Mouse (Mus musculus): ENCODE data around the gene Adh1. TPM values are rescaled to one million over a fixed set of nuclear protein-coding genes. Genes with fewer than 3 reads are reported as not detected.
A peak's percentile ranks its signal among the peaks of the same experiment; 100 is the strongest.

Gene Adh1
- polyA plus RNA-seq, 1 experiment from 2014 or later: 6.5 TPM

- H3K27me3 ChIP-seq (ENCODE audit: control insufficient read depth, insufficient read depth, low read length): no peaks in the 10 kb centered on the region
- 45% methylated on average over 8 of the region's 8 CpGs for WGBS
- H3K4me1 ChIP-seq (ENCODE audit: control insufficient read depth in 2 of 2, insufficient read depth in 2 of 2, low read length in 2 of 2): peaks cover 7 to 10% of the 10 kb centered on the region in 2 experiments; a peak in 3 of 4 replicates
- no peak overlapping the region for H3K27ac ChIP-seq (replicated peaks in 1 of 2; ENCODE audit: control insufficient read depth in 1 of 2, insufficient read depth in 1 of 2, low read depth in 2 of 2, low read length in 2 of 2)
- no peak overlapping the region for H3K4me3 ChIP-seq (ENCODE audit: control insufficient read depth in 1 of 2, insufficient read depth in 1 of 2, low read depth in 1 of 2, low read length in 2 of 2)
- H3K4me2 ChIP-seq (ENCODE audit: low read length): peak overlapping the region; percentile 12; the same call in 1 of the 2 replicates
- H3K36me3 ChIP-seq (ENCODE audit: control insufficient read depth, insufficient read depth, low read length): no peaks in the 10 kb centered on the region
- ATAC-seq (ENCODE audit: insufficient number of reproducible peaks, insufficient read depth, low FRiP score, low read depth): no peak
- no peak overlapping the region for H3K9ac ChIP-seq (ENCODE audit: low read length)
- no peaks in the 10 kb centered on the region for H3K9me3 ChIP-seq (ENCODE audit: control insufficient read depth, low read length)
Observed at GRCm38 (mm10) chr3:138306290-138306683, 45.5 kb downstream of the Adh1 start.

- ATAC-seq (ENCODE audit: insufficient number of reproducible peaks, insufficient read depth, low FRiP score, low read depth): no peak
- Histone ChIP-seq H3K4me3 (ENCODE audit: control insufficient read depth in 1 of 2, insufficient read depth in 1 of 2, low read depth in 1 of 2, low read length in 2 of 2) (no peak overlapping the region), H3K9me3 (ENCODE audit: control insufficient read depth, low read length) (no peaks in the 10 kb centered on the region), H3K27me3 (ENCODE audit: control insufficient read depth, insufficient read depth, low read length) (no peaks in the 10 kb centered on the region), H3K4me1 (ENCODE audit: control insufficient read depth in 2 of 2, insufficient read depth in 2 of 2, low read length in 2 of 2) (no peaks in the 10 kb centered on the region), H3K36me3 (ENCODE audit: control insufficient read depth, insufficient read depth, low read length) (no peaks in the 10 kb centered on the region), H3K27ac (replicated peaks in 1 of 2; ENCODE audit: control insufficient read depth in 1 of 2, insufficient read depth in 1 of 2, low read depth in 2 of 2, low read length in 2 of 2) (no peak overlapping the region), H3K9ac (ENCODE audit: low read length) (no peak overlapping the region), H3K4me2 (ENCODE audit: low read length) (no peak overlapping the region)
- WGBS: 86% methylated on average over 8 of the region's 8 CpGs
Observed at GRCm38 (mm10) chr3:138309910-138310309, 49.1 kb downstream of the Adh1 start.

GRCm38 (mm10) chr3:138311015-138311414, 50.2 kb downstream of the Adh1 start:
- 86% methylated on average over 6 of the region's 6 CpGs for WGBS
- Histone ChIP-seq H3K4me1 (ENCODE audit: control insufficient read depth in 2 of 2, insufficient read depth in 2 of 2, low read length in 2 of 2) (no peaks in the 10 kb centered on the region), H3K27ac (replicated peaks in 1 of 2; ENCODE audit: control insufficient read depth in 1 of 2, insufficient read depth in 1 of 2, low read depth in 2 of 2, low read length in 2 of 2) (no peak overlapping the region), H3K4me3 (ENCODE audit: control insufficient read depth in 1 of 2, insufficient read depth in 1 of 2, low read depth in 1 of 2, low read length in 2 of 2) (no peak overlapping the region), H3K36me3 (ENCODE audit: control insufficient read depth, insufficient read depth, low read length) (no peaks in the 10 kb centered on the region), H3K4me2 (ENCODE audit: low read length) (no peak overlapping the region), H3K27me3 (ENCODE audit: control insufficient read depth, insufficient read depth, low read length) (no peaks in the 10 kb centered on the region), H3K9me3 (ENCODE audit: control insufficient read depth, low read length) (no peaks in the 10 kb centered on the region), H3K9ac (ENCODE audit: low read length) (no peak overlapping the region)
- ATAC-seq (ENCODE audit: insufficient number of reproducible peaks, insufficient read depth, low FRiP score, low read depth): no peak

GRCm38 (mm10) chr3:138312965-138313364, 52.2 kb downstream of the Adh1 start, which contains the start of gene Adh6a:
Gene Adh6a (plus strand): TSS chr3:138313286.
- H3K9me3 ChIP-seq (ENCODE audit: control insufficient read depth, low read length): no peaks in the 10 kb centered on the region
- no peak for ATAC-seq (ENCODE audit: insufficient number of reproducible peaks, insufficient read depth, low FRiP score, low read depth)
- H3K27ac ChIP-seq (replicated peaks in 1 of 2; ENCODE audit: control insufficient read depth in 1 of 2, insufficient read depth in 1 of 2, low read depth in 2 of 2, low read length in 2 of 2): no peak within 1 kb of the TSS
- H3K9ac ChIP-seq (ENCODE audit: low read length): no peak within 1 kb of the TSS
- H3K4me1 ChIP-seq (ENCODE audit: control insufficient read depth in 2 of 2, insufficient read depth in 2 of 2, low read length in 2 of 2): no peaks in the 10 kb centered on the region
- no peak within 1 kb of the TSS for H3K4me2 ChIP-seq (ENCODE audit: low read length)
- 81% methylated on average over 5 of the region's 5 CpGs for WGBS
- H3K4me3 ChIP-seq (ENCODE audit: control insufficient read depth in 1 of 2, insufficient read depth in 1 of 2, low read depth in 1 of 2, low read length in 2 of 2): no peak within 1 kb of the TSS
- H3K27me3 ChIP-seq (ENCODE audit: control insufficient read depth, insufficient read depth, low read length): no peaks in the 10 kb centered on the region
- H3K36me3 ChIP-seq (ENCODE audit: control insufficient read depth, insufficient read depth, low read length): no peaks in the 10 kb centered on the region

GRCm38 (mm10) chr3:138316908-138317472, 56.2 kb downstream of the Adh1 start:
- no peak overlapping the region for H3K4me2 ChIP-seq (ENCODE audit: low read length)
- no peaks in the 10 kb centered on the region for H3K36me3 ChIP-seq (ENCODE audit: control insufficient read depth, insufficient read depth, low read length)
- no peak overlapping the region for H3K4me3 ChIP-seq (ENCODE audit: control insufficient read depth in 1 of 2, insufficient read depth in 1 of 2, low read depth in 1 of 2, low read length in 2 of 2)
- no peaks in the 10 kb centered on the region for H3K27me3 ChIP-seq (ENCODE audit: control insufficient read depth, insufficient read depth, low read length)
- no peaks in the 10 kb centered on the region for H3K9me3 ChIP-seq (ENCODE audit: control insufficient read depth, low read length)
- H3K4me1 ChIP-seq (ENCODE audit: control insufficient read depth in 2 of 2, insufficient read depth in 2 of 2, low read length in 2 of 2): no peaks in the 10 kb centered on the region
- no peak overlapping the region for H3K9ac ChIP-seq (ENCODE audit: low read length)
- ATAC-seq (ENCODE audit: insufficient number of reproducible peaks, insufficient read depth, low FRiP score, low read depth): no peak
- H3K27ac ChIP-seq (replicated peaks in 1 of 2; ENCODE audit: control insufficient read depth in 1 of 2, insufficient read depth in 1 of 2, low read depth in 2 of 2, low read length in 2 of 2): no peak overlapping the region
- WGBS: 79% methylated on average over 2 of the region's 2 CpGs

- no peak overlapping the region for H3K4me3 ChIP-seq (ENCODE audit: control insufficient read depth in 1 of 2, insufficient read depth in 1 of 2, low read depth in 1 of 2, low read length in 2 of 2)
- no peaks in the 10 kb centered on the region for H3K4me1 ChIP-seq (ENCODE audit: control insufficient read depth in 2 of 2, insufficient read depth in 2 of 2, low read length in 2 of 2)
- WGBS: 90% methylated on average over 17 of the region's 17 CpGs
- H3K27ac ChIP-seq (replicated peaks in 1 of 2; ENCODE audit: control insufficient read depth in 1 of 2, insufficient read depth in 1 of 2, low read depth in 2 of 2, low read length in 2 of 2): no peak overlapping the region
- peaks cover 5% of the 10 kb centered on the region; the same call in 1 of the 2 replicates for H3K9me3 ChIP-seq (ENCODE audit: control insufficient read depth, low read length)
- no peaks in the 10 kb centered on the region for H3K27me3 ChIP-seq (ENCODE audit: control insufficient read depth, insufficient read depth, low read length)
- H3K4me2 ChIP-seq (ENCODE audit: low read length): no peak overlapping the region
- no peak overlapping the region for H3K9ac ChIP-seq (ENCODE audit: low read length)
- no peaks in the 10 kb centered on the region for H3K36me3 ChIP-seq (ENCODE audit: control insufficient read depth, insufficient read depth, low read length)
- no peak for ATAC-seq (ENCODE audit: insufficient number of reproducible peaks, insufficient read depth, low FRiP score, low read depth)
Observed at GRCm38 (mm10) chr3:138325001-138325400, 64.2 kb downstream of the Adh1 start.

- H3K36me3 ChIP-seq (ENCODE audit: control insufficient read depth, insufficient read depth, low read length): no peaks in the 10 kb centered on the region
- no peak overlapping the region for H3K4me2 ChIP-seq (ENCODE audit: low read length)
- no peak overlapping the region for H3K9ac ChIP-seq (ENCODE audit: low read length)
- no peaks in the 10 kb centered on the region for H3K4me1 ChIP-seq (ENCODE audit: control insufficient read depth in 2 of 2, insufficient read depth in 2 of 2, low read length in 2 of 2)
- WGBS: 89% methylated on average over 6 of the region's 6 CpGs
- H3K27ac ChIP-seq (replicated peaks in 1 of 2; ENCODE audit: control insufficient read depth in 1 of 2, insufficient read depth in 1 of 2, low read depth in 2 of 2, low read length in 2 of 2): no peak overlapping the region
- no peak overlapping the region for H3K4me3 ChIP-seq (ENCODE audit: control insufficient read depth in 1 of 2, insufficient read depth in 1 of 2, low read depth in 1 of 2, low read length in 2 of 2)
- no peak for ATAC-seq (ENCODE audit: insufficient number of reproducible peaks, insufficient read depth, low FRiP score, low read depth)
- no peaks in the 10 kb centered on the region for H3K27me3 ChIP-seq (ENCODE audit: control insufficient read depth, insufficient read depth, low read length)
- peaks cover 5% of the 10 kb centered on the region; the same call in 1 of the 2 replicates for H3K9me3 ChIP-seq (ENCODE audit: control insufficient read depth, low read length)
Observed at GRCm38 (mm10) chr3:138325466-138325865, 64.7 kb downstream of the Adh1 start.

GRCm38 (mm10) chr3:138333910-138334309, 73.1 kb downstream of the Adh1 start:
- no peaks in the 10 kb centered on the region for H3K27me3 ChIP-seq (ENCODE audit: control insufficient read depth, insufficient read depth, low read length)
- no peak overlapping the region for H3K27ac ChIP-seq (replicated peaks in 1 of 2; ENCODE audit: control insufficient read depth in 1 of 2, insufficient read depth in 1 of 2, low read depth in 2 of 2, low read length in 2 of 2)
- 73% methylated on average over 8 of the region's 8 CpGs for WGBS
- H3K9me3 ChIP-seq (ENCODE audit: control insufficient read depth, low read length): no peaks in the 10 kb centered on the region
- peaks cover 4 to 11% of the 10 kb centered on the region in 2 experiments; a peak in 3 of 4 replicates for H3K4me1 ChIP-seq (ENCODE audit: control insufficient read depth in 2 of 2, insufficient read depth in 2 of 2, low read length in 2 of 2)
- no peak for ATAC-seq (ENCODE audit: insufficient number of reproducible peaks, insufficient read depth, low FRiP score, low read depth)
- H3K4me3 ChIP-seq (ENCODE audit: control insufficient read depth in 1 of 2, insufficient read depth in 1 of 2, low read depth in 1 of 2, low read length in 2 of 2): no peak overlapping the region
- no peaks in the 10 kb centered on the region for H3K36me3 ChIP-seq (ENCODE audit: control insufficient read depth, insufficient read depth, low read length)
- no peak overlapping the region for H3K4me2 ChIP-seq (ENCODE audit: low read length)
- H3K9ac ChIP-seq (ENCODE audit: low read length): no peak overlapping the region

All from heart, embryonic 14.5 days (tissue).